Mouse (Mus musculus): ENCODE measurements at regions not wholly inside any gene's neighbourhood (a gene's known extent, or its start where the extent isn't known, plus 50 kb on each side); places are given as distances from the start of the nearest gene placed in this dataset.

DNA sequence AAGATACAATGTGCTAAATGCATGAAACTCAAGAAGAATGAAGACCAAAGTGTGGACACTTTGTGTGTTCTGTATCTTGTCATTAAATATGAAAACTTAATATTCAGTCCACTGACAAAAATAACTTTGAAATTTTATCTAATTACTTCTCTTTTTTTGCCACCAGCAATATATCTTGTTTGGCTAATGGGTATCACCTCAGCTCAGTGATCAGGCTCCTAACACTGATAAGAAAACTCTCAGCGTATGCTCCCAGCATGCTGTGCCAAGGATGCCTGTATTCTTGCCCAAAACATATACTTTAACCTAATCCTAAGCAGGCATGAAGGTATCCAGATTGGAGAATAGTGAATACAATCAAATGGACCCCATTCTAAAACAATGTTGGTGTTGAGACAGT lies 53.3 kb upstream of the Ptpn12 start:
- DNase-seq, result no peak

DNA sequence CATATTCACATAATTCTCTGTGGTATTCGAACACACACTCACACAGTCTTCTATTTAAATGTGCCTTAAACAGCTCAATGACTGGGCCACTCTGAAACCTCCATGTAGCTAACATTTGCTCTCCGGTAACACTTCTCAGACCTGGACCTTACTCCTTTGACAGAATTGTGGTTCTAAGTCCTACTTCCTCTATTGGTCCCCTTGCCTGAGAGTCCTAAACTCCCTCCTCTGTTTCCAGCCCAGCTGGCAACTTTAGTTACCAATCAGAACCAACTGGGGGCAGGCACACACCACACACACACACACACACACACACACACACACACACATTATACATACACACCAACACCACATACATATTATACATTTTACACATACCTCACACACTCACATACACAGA lies 57.7 kb upstream of the Ptpn12 start:
- DNase-seq, result no peak

DNA sequence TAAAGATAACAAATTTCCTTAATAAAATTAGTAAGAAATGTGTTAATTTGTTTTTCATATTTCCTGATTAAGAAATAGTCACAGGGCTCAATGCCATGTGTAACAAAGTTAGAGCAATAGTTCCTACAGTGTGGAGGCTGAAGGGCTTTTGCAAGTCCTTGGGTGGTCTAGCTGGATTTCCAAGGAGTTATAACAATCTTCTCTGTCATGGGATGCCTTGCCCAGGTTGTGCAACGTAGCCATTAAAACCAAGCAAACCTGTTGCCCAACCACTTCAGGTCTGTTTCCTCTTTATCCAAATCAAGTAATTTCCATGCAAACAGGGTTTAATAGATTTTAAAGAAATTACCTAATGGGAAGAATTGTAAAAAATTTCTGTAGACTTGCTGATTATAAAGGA lies 59.8 kb upstream of the Ptpn12 start:
- no peak for DNase-seq

DNA sequence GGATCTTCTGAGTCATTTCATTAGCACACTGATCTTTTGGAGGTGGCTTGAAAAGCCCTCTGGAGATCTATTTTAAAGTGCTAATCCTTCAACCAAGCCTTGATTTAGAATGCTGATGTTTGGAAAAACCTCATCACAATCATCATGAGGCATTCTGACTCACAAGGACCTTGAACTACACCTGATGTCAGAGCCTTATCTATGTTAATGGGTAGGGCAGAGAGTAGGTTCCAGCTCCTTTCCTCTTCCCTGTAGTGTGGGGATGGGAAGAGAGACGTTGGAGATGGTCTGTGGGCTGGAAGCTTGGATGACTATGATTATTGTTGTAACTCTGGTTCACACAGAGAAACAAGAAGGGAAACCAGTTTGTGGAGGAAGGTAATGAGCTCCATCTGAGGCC lies 63.0 kb upstream of the Gsap start:
- DNase-seq, result no peak

DNA sequence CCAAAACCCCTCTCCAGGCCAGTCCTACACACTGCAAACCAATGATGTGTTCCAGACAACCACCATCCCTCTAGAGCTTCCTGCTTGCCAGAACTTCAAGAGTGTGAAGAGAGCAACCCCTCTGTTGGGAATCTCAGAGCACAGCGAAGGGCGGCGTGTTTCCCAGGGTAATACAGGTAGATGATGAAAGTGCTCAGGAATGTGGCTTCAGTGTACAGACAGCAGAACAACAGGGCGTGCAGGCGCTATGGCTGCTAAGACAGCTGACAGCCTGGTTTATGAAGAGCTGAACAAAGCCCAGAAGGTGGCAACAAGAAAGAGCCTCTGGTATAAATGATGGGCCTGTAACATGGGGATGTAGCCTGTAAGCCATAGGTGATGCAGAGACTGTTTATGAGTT lies 61.0 kb upstream of the Gsap start:
- no peak for DNase-seq

DNA sequence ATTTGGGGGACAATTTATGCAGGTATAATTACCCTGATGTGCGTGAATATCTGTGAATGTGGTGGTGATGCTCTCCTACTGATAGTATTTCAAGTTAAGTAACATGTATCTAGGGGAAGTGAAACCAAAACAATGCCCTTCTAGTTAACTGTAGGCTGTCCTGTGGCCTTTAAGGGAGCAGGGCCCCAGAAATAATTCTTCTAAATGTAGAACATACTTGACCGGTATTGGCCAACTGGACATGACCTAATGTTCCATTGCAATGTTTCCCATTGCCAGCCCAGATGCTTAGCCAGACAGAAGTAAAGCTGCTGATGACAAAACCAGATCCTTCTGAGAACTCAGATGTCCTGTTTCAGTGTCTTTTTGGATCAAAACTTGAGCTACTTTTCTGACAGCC lies 54.9 kb upstream of the Gsap start:
- DNase-seq, result peak; percentile 37 to 78

DNA sequence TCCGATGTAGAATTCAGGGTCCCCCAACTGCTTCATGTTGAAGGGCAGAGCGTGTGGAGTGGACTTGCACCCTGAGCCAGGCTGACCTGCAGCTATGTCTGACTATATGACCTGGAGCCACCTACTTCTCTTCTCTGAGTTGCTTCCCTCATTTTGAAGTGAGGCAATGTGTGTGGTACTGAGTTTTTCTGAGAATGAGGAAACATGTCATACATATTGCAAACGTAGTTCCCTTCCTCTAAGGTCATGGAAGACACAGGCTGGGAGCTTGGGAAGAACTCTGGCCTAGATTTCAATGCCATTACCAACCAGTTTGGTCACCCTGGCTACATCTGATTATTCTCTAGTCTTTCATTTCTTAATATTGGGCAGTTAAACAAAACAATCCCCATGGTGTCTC lies 54.1 kb upstream of the Gsap start:
- DNase-seq, result no peak

DNA sequence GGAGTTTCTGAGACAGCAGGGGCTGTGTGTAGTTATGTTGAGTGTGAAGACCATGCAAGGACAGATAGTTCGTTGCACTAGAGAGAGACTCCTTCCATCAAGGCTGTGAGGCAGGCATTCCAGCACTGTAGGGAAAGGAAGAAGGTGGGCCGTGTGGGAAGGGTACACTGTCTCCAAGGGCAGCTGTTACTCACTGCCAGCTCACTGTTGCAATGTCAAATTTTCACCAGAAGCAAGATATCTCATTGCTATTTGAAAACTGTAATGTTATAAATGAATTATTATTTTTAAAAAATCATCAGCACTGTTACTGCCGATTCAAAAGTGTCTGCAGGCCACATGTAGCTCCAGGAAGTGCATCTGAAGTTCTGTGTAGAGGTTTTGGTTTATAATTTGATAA lies 50.6 kb upstream of the Gsap start:
- no peak for DNase-seq

DNA sequence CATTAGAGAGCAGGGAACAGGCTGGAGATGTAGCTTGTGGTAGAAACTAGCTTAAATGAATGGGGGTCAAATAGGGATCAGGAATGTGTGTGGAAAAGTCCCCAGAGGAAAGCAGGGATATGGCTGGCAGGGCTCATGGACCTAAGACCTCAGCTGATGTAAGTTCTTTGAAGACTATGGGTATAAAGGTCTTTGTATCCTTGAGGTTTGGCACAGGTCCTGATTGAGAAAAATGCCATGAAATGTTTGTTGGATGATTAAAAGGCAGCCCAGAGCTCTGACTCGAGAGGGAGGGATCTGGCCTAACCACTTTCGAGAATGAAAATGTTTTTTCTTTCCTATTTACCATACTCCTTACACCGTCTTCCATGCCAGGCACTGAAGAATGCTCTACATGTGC lies 50.0 kb upstream of the Gsap start:
- no peak for DNase-seq

All from heart, adult 18-20 months (tissue).